Mouse (Mus musculus) splenic B cell, adult 2 months (primary cell): ENCODE measurements around the gene Mdk.
A peak's percentile ranks its signal among the peaks of the same experiment; 100 is the strongest.

Experiments used
- DNase-seq: peaks from one replicate; pipeline ENCODE4 v3.0.0-alpha.2; 2011; ENCODE audit warnings: low read depth, low spot score
- H3K27me3 ChIP-seq: 2 replicates; pipeline ENCODE4 v1.6.1; 2012; ENCODE audit warnings: mild to moderate bottlenecking, low read length, moderate library complexity, mixed read lengths; ENCODE audit not compliant: control insufficient read depth, poor library complexity, insufficient read depth, severe bottlenecking
- H3K36me3 ChIP-seq: 2 replicates; pipeline ENCODE4 v1.6.1; 2012; ENCODE audit warnings: mild to moderate bottlenecking, low read length, moderate library complexity, mixed read lengths; ENCODE audit not compliant: control insufficient read depth, poor library complexity, insufficient read depth, severe bottlenecking

Gene Mdk

GRCm38 (mm10) chr2:91948151-91948509 is 16.0 kb upstream of the Mdk start:
- Histone ChIP-seq H3K27me3 (no peaks in the 10 kb centered on the region), H3K36me3 (no peaks in the 10 kb centered on the region)
- DNase-seq, result no peak

- no peak for DNase-seq
- H3K36me3 ChIP-seq, result no peaks in the 10 kb centered on the region
- H3K27me3 ChIP-seq, result no peaks in the 10 kb centered on the region
Measured at GRCm38 (mm10) chr2:91947397-91948150, 15.5 kb upstream of the Mdk start.

GRCm38 (mm10) chr2:91946836-91947235 is 14.7 kb upstream of the Mdk start:
- H3K27me3 ChIP-seq, result no peaks in the 10 kb centered on the region

GRCm38 (mm10) chr2:91945483-91945882 is 13.4 kb upstream of the Mdk start, which contains the start of gene Gm9821:
Gm9821 (plus strand) TSS chr2:91945703.
- no peaks in the 10 kb centered on the region for H3K27me3 ChIP-seq
- no peaks in the 10 kb centered on the region; the same call in 1 of the 2 replicates for H3K36me3 ChIP-seq
- no peak for DNase-seq

More at GRCm38 (mm10) chr2:91946836-91947235, 14.7 kb upstream of the Mdk start:
- DNase-seq, result no peak
- H3K36me3 ChIP-seq, result no peaks in the 10 kb centered on the region; the same call in 1 of the 2 replicates

- DNase-seq, result peak; percentile 87
- Histone ChIP-seq H3K27me3 (no peaks in the 10 kb centered on the region), H3K36me3 (peaks cover 3% of the 10 kb centered on the region; the same call in 1 of the 2 replicates)
Measured at GRCm38 (mm10) chr2:91944170-91944950, 12.3 kb upstream of the Mdk start.

GRCm38 (mm10) chr2:91942356-91942755 is 10.3 kb upstream of the Mdk start:
- Histone ChIP-seq H3K27me3 (no peaks in the 10 kb centered on the region), H3K36me3 (peaks cover 9% of the 10 kb centered on the region)
- DNase-seq, result peak; percentile 41

- no peak for DNase-seq
- no peaks in the 10 kb centered on the region for H3K27me3 ChIP-seq
- peaks cover 23% of the 10 kb centered on the region for H3K36me3 ChIP-seq
Measured at GRCm38 (mm10) chr2:91939303-91939935, 7.3 kb upstream of the Mdk start.

- no peaks in the 10 kb centered on the region for H3K27me3 ChIP-seq
- DNase-seq, result no peak
- H3K36me3 ChIP-seq, result peaks cover 31% of the 10 kb centered on the region
Measured at GRCm38 (mm10) chr2:91936154-91936553, 4.1 kb upstream of the Mdk start.

- no peak for DNase-seq
- H3K27me3 ChIP-seq, result no peaks in the 10 kb centered on the region
- peaks cover 30% of the 10 kb centered on the region for H3K36me3 ChIP-seq
Measured at GRCm38 (mm10) chr2:91934826-91935525, 2.9 kb upstream of the Mdk start.

GRCm38 (mm10) chr2:91934016-91934415 is 1.9 kb upstream of the Mdk start:
- no peak for DNase-seq
- H3K27me3 ChIP-seq, result no peaks in the 10 kb centered on the region
- peaks cover 26% of the 10 kb centered on the region for H3K36me3 ChIP-seq

- Histone ChIP-seq H3K36me3 (peaks cover 25% of the 10 kb centered on the region), H3K27me3 (no peaks in the 10 kb centered on the region)
- DNase-seq, result no peak
Measured at GRCm38 (mm10) chr2:91933471-91933870, 1.4 kb upstream of the Mdk start.

- DNase-seq, result no peak
- Histone ChIP-seq H3K36me3 (peaks cover 21% of the 10 kb centered on the region), H3K27me3 (no peaks in the 10 kb centered on the region)
Measured at GRCm38 (mm10) chr2:91932737-91933350, 747 bp upstream of the Mdk start.

- no peaks in the 10 kb centered on the region for H3K27me3 ChIP-seq
Measured at GRCm38 (mm10) chr2:91931328-91932159, 553 bp downstream of the Mdk start.

More at GRCm38 (mm10) chr2:91931328-91932159, 553 bp downstream of the Mdk start:
- H3K36me3 ChIP-seq, result peaks cover 15% of the 10 kb centered on the region
- no peak for DNase-seq
